Mouse (Mus musculus) CH12.LX (cell line): ENCODE data around the gene Abraxas2.

ENCODE experiments used
- EP300 ChIP-seq: IDR thresholded peaks from 2 replicates; pipeline ENCODE4 v1.6.1; 2011; ENCODE audit warnings: low read length, improper control_type of control experiment
- ETS1 ChIP-seq: conservative IDR thresholded peaks from 2 replicates; pipeline ENCODE4 v1.6.1; 2012; ENCODE audit warnings: low read depth, mild to moderate bottlenecking, inconsistent platforms, low read length, improper control_type of control experiment, moderate library complexity
- PAX5 ChIP-seq: IDR thresholded peaks from 2 replicates; pipeline ENCODE4 v1.6.1; 2012; ENCODE audit warnings: low read length, inconsistent platforms, mixed read lengths
- SIN3A ChIP-seq: IDR thresholded peaks from 2 replicates; pipeline ENCODE4 v1.6.1; 2012; ENCODE audit warnings: low read length, improper control_type of control experiment, inconsistent platforms
- SMC3 ChIP-seq: IDR thresholded peaks from 2 replicates; pipeline ENCODE4 v1.6.1; 2011; ENCODE audit warnings: low read depth, low read length, improper control_type of control experiment
- TBP ChIP-seq: conservative IDR thresholded peaks from 2 replicates; pipeline ENCODE4 v1.6.1; 2011; ENCODE audit warnings: low read depth, low read length, improper control_type of control experiment
- ZMIZ1 ChIP-seq: IDR thresholded peaks from 2 replicates; pipeline ENCODE4 v1.6.1; 2012; ENCODE audit warnings: low read depth, mild to moderate bottlenecking, inconsistent platforms, low read length, improper control_type of control experiment

DNA sequence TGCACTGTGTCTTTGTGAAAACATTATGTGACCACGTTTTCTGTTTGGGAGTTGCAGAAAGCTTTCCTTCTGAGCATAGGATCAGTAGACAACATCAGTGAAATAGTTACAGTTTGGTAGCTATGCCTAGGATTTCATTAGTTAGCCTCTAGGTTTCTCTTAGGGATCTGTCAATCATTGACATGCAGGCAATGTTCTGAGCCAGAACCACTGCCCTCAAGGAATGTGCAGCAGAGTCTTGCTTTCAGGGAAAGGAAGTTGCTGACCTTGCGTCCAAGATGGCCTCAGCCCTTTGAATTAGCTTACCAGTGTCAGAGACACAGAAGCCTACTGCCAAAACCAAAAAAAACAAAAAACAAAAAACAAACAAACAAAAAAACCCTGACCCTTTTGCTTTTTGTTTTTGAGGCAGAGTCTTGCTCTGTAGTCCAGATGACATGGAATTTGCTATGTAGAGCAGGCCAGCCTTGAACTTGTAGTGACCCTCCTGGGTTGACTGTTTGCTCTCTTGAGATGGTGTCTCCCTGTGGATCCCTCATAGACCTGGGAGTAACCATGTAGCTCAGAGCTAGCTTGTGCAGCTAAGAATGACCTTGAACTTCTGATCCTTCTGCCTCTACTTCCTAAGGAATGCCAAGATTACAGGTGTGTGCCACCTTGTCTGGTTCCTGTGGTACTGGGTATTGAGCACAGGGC is 16.5 kb downstream of the Abraxas2 start:
- TF ChIP-seq SIN3A (no peak), TBP (no peak), ZMIZ1 (no peak), SMC3 (no peak), EP300 (no peak), ETS1 (no peak), PAX5 (no peak)
